Mouse (Mus musculus) cerebellum, adult 8-10 months (tissue): ENCODE measurements around the gene Adamts14.

Experiments used
- DNase-seq: peaks from one replicate; pipeline ENCODE4 v3.0.0; 2022

Gene Adamts14

DNA sequence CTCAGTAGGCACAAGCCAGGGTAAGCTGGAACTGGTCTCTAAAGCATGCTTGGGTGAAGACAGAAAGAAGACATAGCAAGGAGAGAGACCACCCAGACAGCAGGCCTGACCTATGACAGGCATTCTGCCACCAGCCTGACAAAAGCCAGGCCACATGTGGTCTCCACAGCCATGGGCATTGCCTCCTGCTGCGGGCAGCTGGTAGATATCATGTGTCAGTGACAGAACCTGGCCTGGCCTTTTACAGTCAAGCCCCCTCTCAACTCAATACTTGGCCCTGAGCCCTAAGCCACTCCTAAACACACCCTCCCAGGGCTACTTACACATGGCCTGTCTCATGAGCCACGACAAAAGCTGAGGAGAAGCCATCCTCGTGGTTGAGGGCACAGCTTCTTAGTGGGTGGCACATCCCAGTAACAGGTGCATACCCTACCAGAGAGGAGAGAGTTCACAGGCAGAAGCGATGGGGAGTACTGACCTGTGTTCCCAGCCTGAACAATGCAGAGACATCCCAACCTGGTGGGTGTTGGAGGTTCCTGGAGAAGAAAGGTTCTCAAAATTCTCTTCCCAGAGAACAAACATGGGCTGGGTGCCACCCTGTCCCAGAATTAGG lies 46.3 kb downstream of the Adamts14 start:
- no peak for DNase-seq

GRCm38 (mm10) chr10:61225694-61226093 lies 47.5 kb downstream of the Adamts14 start:
- DNase-seq, result no peak

DNA sequence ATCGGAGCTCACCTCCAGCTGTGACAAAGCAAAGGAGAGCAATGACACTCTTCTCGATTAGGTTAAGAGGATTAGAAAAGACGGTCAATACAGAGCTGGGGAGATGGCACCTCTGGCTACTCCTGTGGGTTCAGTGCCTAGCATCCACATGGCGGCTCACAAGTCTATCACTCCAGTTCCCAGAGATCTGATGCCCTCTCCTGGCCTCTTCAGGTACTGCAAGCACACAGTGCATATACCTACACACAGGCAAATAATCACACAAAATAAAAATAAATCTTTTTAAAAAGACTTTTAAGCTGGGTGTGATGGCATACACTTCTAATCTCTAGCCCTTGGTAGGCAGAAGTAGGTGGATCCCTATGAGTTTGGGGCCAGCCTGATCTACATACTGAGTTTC lies 53.9 kb downstream of the Adamts14 start:
- no peak for DNase-seq

- DNase-seq, result no peak
These were observed 57.1 kb downstream of the Adamts14 start for GRCm38 (mm10) chr10:61216163-61216562.

- DNase-seq, result no peak
These were observed 57.6 kb downstream of the Adamts14 start for GRCm38 (mm10) chr10:61215658-61216057.

- no peak for DNase-seq
These were observed 60.4 kb downstream of the Adamts14 start for GRCm38 (mm10) chr10:61212817-61213216.

DNA sequence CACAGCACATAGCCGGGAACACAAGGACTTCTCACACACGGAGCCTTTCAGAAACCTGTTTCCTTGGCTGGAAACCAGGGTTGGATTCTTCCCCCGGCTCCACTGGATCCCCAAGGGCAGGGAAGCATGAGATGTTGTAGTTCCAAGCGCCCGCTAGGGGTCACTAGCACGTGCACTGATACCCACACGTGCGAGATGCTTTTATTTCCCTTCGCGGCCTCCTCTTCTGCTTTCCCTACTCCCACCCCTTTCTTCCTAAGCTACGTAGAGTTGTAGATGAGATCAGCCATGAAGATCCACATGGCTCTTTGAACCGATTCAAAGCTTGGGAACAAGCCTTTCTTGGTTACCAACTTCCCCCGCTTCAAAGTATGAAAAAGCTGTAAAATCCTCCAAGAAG lies 61.5 kb downstream of the Adamts14 start:
- peak; percentile 58 for DNase-seq

DNA sequence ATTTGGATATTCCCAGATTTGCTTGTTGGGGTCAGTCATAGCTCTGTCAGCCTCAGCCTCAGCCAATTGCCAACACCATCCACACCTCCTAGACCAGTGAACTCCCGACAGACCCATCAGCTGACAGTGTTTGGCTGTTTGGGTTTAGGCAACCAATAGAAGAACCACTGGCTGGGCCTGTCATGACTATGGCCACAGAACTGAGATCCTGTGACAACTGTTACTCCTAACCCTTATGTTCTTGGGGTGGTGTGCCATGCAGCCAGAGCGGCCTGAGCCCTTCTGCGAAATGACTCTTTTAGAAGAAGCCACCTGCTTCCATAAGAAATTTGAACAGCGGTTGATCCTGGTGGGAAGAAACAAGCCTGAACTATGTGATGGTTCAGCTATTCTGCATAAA lies 62.1 kb downstream of the Adamts14 start:
- no peak for DNase-seq

GRCm38 (mm10) chr10:61208114-61208684 lies 65.0 kb downstream of the Adamts14 start:
- DNase-seq, result no peak

GRCm38 (mm10) chr10:61203930-61204329 lies 69.3 kb downstream of the Adamts14 start:
- DNase-seq, result no peak

DNA sequence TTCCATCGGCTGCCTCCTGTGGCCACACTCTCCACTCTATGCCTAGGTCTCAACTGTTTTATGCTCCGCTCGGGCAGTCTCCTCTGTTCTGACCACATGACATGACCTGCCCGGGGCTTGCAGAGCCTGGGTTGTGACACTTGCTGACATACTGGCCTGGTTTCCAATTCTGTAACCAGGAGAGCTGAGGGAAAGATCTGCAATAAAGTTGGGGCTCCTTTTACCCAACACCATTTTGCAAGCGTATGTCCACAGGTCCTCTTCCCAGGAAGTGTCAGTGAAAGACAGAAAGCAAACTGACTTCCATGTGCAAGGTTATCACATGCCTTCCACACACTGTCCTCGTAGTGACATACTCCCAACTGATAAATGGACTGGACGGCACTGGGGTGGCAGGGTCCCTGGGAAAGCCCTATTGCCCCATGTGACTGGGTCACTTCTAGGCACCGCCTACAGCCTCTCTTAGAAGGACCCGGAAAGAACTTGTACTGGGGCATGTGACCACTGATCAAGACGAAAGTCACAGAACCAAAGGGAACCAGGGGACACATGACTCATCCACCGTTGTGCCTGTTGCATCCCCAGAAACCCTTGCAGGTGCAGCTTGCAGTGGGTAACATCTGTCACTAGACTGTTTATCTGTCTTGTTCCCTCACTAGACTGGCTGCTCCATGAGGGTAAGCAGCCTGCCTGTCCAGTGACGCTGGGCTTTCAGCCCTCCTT lies 71.5 kb downstream of the Adamts14 start:
- no peak for DNase-seq

- no peak for DNase-seq
These were observed 72.2 kb downstream of the Adamts14 start for GRCm38 (mm10) chr10:61200998-61201397.

GRCm38 (mm10) chr10:61200232-61200820 lies 72.9 kb downstream of the Adamts14 start:
- no peak for DNase-seq

GRCm38 (mm10) chr10:61199566-61200213 lies 73.5 kb downstream of the Adamts14 start:
- DNase-seq, result peak; percentile 70

GRCm38 (mm10) chr10:61195718-61196291 lies 77.4 kb downstream of the Adamts14 start:
- DNase-seq, result no peak

DNA sequence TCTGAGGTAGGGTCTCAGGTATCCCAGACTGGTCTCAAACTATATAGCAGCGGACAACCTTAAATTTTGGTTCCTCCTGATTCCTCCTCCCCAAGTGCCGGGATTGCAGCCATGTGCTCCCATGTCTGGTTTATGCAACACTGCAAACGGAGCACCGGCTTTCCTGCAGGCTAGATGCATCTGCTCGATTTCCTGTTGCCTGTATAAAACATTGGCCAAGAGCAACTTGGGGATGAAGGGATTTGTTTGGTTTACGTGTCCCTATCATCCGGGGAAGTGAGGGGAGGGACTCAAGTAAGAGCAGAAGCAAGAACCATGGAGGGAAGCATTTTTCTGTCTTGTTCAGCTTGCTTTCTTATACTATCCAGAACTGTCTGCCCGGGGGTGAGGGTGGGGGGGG lies 78.0 kb downstream of the Adamts14 start:
- DNase-seq, result no peak

DNA sequence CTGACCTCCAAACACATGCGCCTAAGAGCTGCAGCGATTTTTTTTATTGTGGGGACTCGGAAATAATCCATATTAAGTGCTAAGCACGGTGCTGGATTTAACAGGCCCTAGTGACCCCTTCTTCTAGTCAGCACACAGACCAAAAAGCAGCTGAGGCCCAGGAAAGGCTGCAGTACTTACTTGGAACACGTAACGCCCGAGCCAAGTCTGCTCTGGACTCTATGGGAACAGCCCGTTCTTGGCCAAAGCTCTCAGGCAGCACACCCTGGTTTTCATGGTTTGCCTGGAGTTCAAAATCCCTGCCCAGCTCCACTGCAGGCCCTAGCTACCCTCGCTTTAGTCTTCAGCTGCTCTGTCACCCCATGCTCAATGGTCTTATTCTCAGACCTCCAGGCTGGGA lies 78.6 kb downstream of the Adamts14 start:
- DNase-seq, result no peak

DNA sequence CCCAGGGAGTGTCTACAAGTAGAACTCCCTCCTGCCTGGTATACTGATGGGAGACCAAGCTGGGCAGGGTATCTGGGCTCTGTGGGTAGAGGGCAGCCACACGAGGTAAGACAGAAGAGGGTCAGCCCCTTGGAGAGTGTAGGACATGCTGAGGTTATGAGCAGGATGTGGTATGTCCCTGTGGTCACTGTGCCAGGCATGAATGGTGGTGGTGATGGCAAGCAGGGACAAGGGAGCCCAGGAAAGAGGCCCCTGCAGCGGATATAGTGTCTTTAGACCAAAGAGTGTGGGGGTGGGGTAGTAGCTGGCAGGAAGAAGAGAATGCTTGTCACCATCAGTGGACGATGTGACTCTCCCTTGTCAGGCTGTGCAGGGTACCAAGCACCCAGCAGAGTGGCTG lies 85.2 kb downstream of the Adamts14 start:
- no peak for DNase-seq

- DNase-seq, result no peak
These were observed 86.2 kb downstream of the Adamts14 start for GRCm38 (mm10) chr10:61187001-61187400.

DNA sequence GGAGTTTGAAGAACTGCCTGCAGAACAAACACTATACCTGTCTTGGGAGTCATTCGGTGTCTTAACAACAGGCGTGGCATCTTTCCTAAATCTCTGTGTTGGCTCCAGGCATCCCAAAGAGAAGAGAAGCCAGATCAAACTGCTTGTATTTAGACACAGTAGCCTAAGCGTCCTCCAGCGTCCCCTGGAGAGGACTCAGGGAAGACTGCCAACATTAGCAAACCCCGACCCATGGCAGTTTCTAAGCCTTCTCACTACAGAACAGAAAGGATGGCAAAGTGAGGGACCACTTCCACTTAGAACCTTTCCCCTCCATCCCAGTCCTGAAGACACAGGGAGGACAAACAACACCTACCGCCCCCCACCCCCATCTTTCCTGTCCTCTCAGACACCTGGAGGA lies 93.3 kb downstream of the Adamts14 start:
- no peak for DNase-seq

DNA sequence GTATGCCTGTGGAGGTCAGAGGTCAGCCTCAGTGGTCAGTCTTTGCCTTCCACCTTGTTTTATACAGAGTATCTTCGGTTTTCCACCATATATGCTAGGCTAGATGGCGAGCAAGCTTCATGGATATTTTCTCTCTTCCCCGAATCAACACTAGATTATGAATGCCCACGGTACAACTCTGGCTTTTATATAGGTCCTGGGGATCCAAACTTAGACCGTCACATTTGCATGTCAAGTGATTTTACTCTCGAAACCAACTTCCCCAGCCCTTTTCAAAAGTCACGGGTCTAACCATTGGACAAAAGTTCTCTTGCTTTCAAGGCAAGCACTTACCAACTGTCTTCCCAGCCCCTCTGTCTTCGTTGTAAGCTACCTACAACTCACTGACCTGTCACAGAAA lies 94.6 kb downstream of the Adamts14 start:
- DNase-seq, result no peak

DNA sequence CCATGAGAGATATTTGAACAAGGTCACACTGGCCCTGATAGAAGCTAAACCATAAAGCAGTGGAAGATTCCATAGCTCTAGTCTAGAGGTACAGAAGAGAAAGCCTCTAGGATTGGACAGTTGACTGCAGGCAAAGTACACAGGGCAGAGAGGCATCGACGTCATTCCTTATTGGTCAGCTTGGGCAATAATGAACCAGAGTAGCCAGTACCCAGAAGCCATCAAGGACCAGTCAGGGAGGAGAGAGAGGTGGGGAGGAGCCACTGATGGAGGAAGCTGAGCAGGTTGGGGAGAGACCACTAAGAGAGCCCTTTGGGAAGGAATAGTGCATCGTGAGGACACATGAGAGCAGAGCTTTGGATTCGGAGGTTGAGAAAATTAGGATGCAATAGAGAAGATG lies 95.5 kb downstream of the Adamts14 start:
- peak; percentile 23 for DNase-seq

DNA sequence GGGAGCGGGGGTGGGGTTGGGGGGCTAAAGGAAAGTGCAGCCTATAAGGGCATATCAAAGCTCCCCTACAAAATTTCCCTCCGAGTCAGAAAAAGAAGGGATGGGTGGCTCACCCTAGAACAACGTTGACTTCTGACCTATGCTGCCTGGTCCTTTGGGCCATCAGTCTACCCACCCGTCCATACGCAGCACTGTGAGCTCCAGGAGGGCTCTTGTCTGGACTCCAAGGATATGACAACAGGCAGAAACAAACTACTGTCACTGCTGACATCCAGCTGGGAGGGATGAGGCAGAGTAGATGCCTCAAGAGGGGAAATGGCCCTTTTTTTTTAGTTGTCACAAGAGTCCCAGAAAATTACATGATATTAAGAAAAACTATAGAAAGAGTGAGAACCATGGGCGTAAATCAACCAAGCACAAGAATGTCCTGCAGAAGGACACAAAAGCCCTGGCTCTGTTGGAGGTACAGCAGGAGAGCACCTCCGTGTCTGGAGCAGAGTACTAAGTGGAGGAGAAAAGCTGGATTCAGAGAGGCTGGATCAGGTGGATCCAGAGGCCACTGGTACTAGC lies 96.9 kb downstream of the Adamts14 start:
- peak; percentile 48 for DNase-seq
